Mouse (Mus musculus): ENCODE data around the gene Pitx2. TPM values are rescaled to one million over a fixed set of nuclear protein-coding genes. Genes with fewer than 3 reads are reported as not detected.

Pitx2 gene
- polyA plus RNA-seq (2015; fragmentation: Nextera tagmentation; extraction: Ambion mirVana) = 59.2 and 101 TPM in 2 replicates

DNA sequence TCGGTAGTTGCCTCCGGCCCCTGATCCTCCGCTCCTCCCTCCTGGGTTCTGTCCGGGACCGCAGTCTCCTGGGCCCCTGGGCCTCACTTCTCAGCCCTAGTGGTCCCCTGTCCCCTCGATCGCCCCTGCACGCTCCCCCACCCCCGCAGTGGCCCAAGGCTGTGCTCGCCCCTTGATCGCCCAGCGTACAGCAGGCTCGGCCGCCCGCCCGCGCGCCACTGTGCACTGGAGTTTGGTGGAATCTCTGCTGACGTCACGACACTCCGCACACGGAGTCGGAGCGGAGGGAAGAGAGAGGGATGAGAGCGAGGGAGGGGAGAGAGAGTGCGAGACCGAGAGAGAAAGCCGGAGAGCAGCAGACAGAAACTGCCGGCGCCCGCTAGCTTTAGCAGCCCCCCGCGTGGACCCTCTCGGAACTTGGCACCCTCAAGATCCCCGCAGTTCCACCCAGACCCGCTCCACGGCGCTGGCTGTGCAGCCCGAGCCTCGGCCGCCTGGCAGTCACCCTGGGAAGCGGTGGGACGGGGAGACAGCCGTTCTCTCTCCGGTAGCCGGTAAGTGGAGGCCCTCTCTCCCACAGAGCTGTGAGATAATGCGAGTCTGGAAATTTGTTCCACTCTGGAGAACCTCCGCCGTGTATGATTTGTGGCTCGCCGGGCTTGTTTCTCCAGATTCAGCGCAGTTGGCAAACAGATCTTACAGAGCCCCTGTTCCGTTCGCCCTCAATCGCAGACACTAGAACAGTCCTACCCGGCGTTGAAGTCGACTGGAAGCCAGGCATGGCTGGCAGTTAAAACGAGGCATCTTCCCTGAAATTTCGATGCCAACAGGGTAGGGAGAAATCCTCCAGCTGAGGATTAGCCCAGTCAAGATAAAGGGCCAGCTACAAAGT lies at the start of gene Pitx2:
Gene Pitx2, plus strand, starts transcription at position 270 of the 892 bp plus-strand sequence.
- Histone ChIP-seq H3K4me2 (replicated peaks) (peak within 1 kb of the TSS; percentile 60), H3K4me3 (replicated peaks) (peak within 1 kb of the TSS; percentile 42), H3K4me1 (replicated peaks) (peaks cover 31% of the 10 kb centered on the region), H3K9me3 (no peaks in the 10 kb centered on the region), H3K9ac (replicated peaks) (peak within 1 kb of the TSS; percentile 64), H3K27ac (peak within 1 kb of the TSS; percentile 78), H3K36me3 (no peaks in the 10 kb centered on the region), H3K27me3 (peaks cover 92% of the 10 kb centered on the region)
- ATAC-seq = peak; percentile 80
- WGBS = under 1% methylated on average over 56 of the region's 60 CpGs

DNA sequence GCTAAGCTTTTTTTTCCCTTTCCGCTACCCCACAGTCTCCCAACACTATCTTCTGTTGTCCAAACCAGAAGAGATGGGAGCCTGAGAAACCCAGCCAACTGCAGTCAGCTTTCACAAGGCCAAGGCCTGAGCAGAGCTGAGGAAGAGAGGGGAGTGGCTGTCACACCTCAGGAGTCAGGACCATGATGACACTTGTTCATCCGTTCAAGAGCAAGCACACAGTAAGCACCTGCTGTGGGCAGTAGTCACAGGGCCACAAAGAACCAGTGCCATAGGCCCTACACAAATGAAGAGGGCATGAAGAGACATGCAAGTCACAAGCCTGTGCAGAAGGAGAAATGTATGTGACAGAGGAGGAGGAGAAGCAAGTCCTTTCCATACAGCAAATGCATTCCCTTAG lies 49.7 kb upstream of the Pitx2 start:
- ATAC-seq = no peak
- H3K36me3 ChIP-seq = no peaks in the 10 kb centered on the region
- no peak overlapping the region for H3K4me3 ChIP-seq (replicated peaks)
- H3K4me2 ChIP-seq (replicated peaks) = no peak overlapping the region
- 84% methylated on average over 2 of the region's 2 CpGs for WGBS
- H3K27ac ChIP-seq = no peak overlapping the region
- no peaks in the 10 kb centered on the region for H3K4me1 ChIP-seq (replicated peaks)
- H3K9me3 ChIP-seq = no peaks in the 10 kb centered on the region
- H3K9ac ChIP-seq (replicated peaks) = no peak overlapping the region
- no peaks in the 10 kb centered on the region for H3K27me3 ChIP-seq

DNA sequence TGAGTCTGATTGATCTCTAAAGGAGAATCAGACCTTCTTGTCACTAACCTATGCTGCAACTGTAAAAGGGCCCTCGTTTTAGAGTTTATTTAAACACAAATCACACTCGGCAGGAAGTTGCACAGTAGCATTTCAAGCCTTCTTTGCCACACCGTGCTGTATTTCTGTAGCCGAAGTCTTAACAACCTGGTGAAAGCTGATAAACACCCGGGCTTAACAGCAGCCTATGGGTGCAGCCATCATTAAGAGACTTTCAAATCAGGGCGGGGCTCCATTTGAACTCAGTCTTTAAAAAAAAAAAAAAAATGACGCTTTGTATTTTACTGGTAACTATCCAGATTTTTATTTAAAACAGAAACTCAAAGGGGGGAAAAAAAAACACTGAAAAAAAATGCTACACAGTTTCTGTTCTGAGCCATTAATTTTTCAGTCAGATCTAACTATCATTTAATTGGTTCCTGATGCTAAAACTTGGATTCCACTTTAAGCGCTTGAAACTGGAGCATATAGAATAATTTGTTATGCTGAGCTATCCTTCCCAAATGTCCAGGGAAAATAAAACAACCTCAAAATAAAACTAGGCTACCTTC lies 48.5 kb upstream of the Pitx2 start:
- no peak overlapping the region for H3K4me3 ChIP-seq (replicated peaks)
- no peak for ATAC-seq
- H3K27ac ChIP-seq = no peak overlapping the region
- H3K27me3 ChIP-seq = no peaks in the 10 kb centered on the region
- no peaks in the 10 kb centered on the region for H3K36me3 ChIP-seq
- no peak overlapping the region for H3K9ac ChIP-seq (replicated peaks)
- no peak overlapping the region for H3K4me2 ChIP-seq (replicated peaks)
- no peaks in the 10 kb centered on the region for H3K9me3 ChIP-seq
- no peaks in the 10 kb centered on the region for H3K4me1 ChIP-seq (replicated peaks)
- 76% methylated on average over 8 of the region's 8 CpGs for WGBS

DNA sequence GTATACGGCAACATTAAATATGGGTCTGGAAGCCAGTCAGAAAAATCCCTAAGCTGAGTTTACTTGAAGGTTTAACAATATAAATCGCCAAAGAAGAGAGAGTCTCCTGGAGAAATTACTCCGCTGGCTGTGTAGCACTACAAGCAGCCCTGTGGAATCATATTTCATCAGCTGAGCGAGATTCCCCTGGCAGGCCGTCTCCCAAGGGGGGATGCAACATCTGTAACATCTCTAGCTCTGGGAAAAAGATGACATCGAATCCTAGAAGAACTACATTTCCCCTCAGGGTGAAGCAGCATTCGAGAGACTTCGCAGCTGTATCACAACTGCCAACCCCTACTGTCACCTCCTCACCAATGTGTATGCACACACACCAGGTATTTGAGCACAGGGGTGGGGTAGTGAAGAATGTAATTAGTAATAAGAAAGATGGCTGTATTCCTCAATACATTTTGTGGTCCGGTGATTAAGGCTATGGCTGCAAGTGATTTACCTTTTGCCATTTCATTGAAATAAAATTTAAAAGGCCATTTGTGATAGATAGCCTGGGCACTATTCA lies 40.8 kb upstream of the Pitx2 start:
- H3K9me3 ChIP-seq = no peaks in the 10 kb centered on the region
- H3K9ac ChIP-seq (replicated peaks) = no peak overlapping the region
- H3K27me3 ChIP-seq = no peaks in the 10 kb centered on the region
- H3K4me1 ChIP-seq (replicated peaks) = no peaks in the 10 kb centered on the region
- WGBS = 66% methylated on average over 9 of the region's 9 CpGs
- H3K27ac ChIP-seq = no peak overlapping the region
- H3K4me2 ChIP-seq (replicated peaks) = no peak overlapping the region
- no peak overlapping the region for H3K4me3 ChIP-seq (replicated peaks)
- no peaks in the 10 kb centered on the region for H3K36me3 ChIP-seq
- ATAC-seq = no peak

DNA sequence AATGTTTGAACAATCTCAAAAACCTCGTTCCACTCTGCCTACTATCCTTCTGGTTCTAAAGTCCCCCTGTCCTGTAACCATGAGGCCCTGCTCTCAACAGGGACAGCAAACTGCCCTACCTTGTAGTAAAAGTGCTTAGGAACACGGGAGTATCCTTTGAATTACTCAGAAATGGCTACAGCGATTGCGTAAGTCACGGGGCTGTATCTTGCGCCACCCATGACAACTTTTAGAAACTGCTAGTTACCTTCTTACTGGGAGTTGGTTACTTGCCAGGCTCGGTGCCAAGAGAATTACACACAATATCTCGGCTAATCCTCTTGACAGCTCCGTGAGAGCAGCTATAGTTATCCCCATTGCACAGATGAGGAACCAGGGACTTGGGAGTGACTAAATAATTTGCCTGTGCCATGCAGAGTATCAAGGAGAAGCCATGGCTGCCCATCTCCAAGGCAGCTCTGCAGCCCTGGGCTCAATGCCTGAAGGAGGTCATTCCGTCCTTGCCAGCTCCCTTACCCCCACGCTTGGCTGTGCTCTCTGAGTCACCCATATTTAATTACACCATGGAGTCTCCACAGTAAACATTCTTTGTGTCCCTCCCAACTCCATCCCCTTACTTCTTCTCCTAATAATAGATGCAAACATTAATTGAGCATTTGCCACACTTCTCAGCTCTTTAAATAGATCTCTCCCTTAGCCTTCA lies 38.2 kb upstream of the Pitx2 start:
- Histone ChIP-seq H3K27me3 (no peaks in the 10 kb centered on the region), H3K4me1 (replicated peaks) (no peaks in the 10 kb centered on the region), H3K4me2 (replicated peaks) (no peak overlapping the region), H3K36me3 (no peaks in the 10 kb centered on the region), H3K9me3 (no peaks in the 10 kb centered on the region), H3K27ac (no peak overlapping the region), H3K4me3 (replicated peaks) (no peak overlapping the region), H3K9ac (replicated peaks) (no peak overlapping the region)
- no peak for ATAC-seq
- 84% methylated on average over 11 of the region's 11 CpGs for WGBS

DNA sequence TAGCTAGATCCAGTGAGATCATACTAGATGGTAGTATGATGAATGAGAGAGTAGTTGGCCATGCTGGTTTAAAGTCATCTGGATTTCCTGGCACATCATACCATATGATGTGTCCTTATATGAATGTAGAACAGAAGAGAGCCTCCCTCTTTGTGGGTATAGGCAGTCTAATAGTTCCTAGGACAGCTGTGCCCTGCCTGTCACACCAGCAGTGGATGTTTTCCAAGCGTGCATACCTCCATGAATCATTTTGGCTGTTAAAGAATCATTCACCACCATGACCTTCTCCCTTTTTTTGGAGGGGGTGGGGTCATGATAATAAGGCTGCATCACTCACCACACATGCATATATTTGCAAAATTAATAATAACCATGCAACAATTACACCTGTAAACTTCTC lies 35.4 kb upstream of the Pitx2 start:
- Histone ChIP-seq H3K9me3 (no peaks in the 10 kb centered on the region), H3K36me3 (no peaks in the 10 kb centered on the region), H3K27ac (no peak overlapping the region), H3K27me3 (peaks cover 4% of the 10 kb centered on the region; the same call in 1 of the 2 replicates), H3K4me3 (replicated peaks) (no peak overlapping the region), H3K4me1 (replicated peaks) (no peaks in the 10 kb centered on the region), H3K9ac (replicated peaks) (no peak overlapping the region), H3K4me2 (replicated peaks) (no peak overlapping the region)
- 86% methylated on average over 1 of the region's 1 CpGs for WGBS
- no peak for ATAC-seq

DNA sequence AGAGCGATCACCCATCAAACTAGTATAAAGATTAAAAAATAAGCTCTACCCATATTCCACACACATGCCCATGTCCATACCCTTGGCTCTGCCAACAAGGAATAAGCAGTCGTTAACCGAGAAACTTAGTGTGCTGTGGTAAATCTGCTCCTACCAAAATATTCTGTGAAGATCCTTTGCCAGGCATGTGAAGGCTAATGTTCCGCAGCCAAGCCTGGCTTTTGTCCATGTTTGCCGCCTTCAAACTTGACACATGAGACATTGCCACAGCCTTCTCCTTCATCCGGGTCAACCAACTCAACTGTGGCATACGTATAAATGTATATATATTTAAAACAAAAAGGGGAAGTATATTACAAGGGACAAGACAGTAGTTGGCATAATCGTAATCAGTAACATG lies 34.0 kb upstream of the Pitx2 start:
- no peak for ATAC-seq
- 94% methylated on average over 8 of the region's 8 CpGs for WGBS
- no peak overlapping the region for H3K4me2 ChIP-seq (replicated peaks)

DNA sequence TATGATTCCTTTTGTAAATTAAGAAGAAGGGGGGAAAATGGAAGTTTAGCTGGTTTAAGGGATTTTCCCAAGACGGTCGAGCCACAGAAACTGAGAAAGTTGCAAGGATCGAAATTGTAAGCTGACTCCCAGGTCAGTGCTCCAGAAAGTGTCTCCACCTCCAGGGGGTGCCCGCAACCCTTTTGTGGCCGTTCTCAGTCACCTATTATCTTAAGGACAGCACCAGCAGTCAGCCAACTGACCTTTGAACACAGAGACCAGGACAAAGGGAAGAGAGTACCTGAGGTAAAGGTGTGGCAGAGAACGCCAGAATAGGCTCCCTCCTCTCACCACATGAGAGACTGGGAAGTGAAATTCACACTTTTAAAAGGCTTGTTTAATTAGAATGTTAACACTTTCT lies 33.0 kb upstream of the Pitx2 start:
- Histone ChIP-seq H3K9ac (replicated peaks) (no peak overlapping the region), H3K27me3 (peaks cover 4% of the 10 kb centered on the region; the same call in 1 of the 2 replicates), H3K9me3 (no peaks in the 10 kb centered on the region), H3K27ac (no peak overlapping the region), H3K4me3 (replicated peaks) (no peak overlapping the region), H3K4me1 (replicated peaks) (no peaks in the 10 kb centered on the region), H3K36me3 (no peaks in the 10 kb centered on the region), H3K4me2 (replicated peaks) (no peak overlapping the region)
- 11% methylated on average over 6 of the region's 6 CpGs for WGBS
- no peak for ATAC-seq

More for the DNA sequence above, 34.0 kb upstream of the Pitx2 start:
- Histone ChIP-seq H3K27ac (no peak overlapping the region), H3K4me3 (replicated peaks) (no peak overlapping the region), H3K9me3 (no peaks in the 10 kb centered on the region), H3K9ac (replicated peaks) (no peak overlapping the region), H3K4me1 (replicated peaks) (no peaks in the 10 kb centered on the region), H3K27me3 (peaks cover 4% of the 10 kb centered on the region; the same call in 1 of the 2 replicates), H3K36me3 (no peaks in the 10 kb centered on the region)

DNA sequence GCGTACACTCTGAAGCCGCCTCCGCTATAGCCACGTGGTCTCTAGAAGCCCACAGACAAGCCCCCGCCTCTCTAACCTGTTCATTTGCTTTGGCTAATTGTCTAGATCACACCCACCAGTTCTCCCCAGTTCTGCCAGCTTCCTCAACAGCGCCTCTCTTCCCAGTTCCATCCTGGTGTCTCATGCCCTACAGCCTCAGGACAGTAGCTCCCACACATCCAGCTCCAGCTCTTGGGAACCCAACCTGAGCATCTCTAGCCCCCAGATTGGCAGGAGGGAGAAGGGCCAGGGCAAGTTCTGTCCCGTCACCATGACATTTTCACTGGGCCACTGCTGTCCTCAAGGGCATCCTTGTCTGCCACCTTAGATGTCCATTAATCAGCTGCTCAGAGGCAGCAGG lies 29.3 kb upstream of the Pitx2 start:
- ATAC-seq = no peak
- H3K4me1 ChIP-seq (replicated peaks) = no peaks in the 10 kb centered on the region
- no peak overlapping the region for H3K4me2 ChIP-seq (replicated peaks)
- no peak overlapping the region for H3K4me3 ChIP-seq (replicated peaks)
- H3K27ac ChIP-seq = no peak overlapping the region
- H3K9me3 ChIP-seq = no peaks in the 10 kb centered on the region
- 79% methylated on average over 7 of the region's 7 CpGs for WGBS
- no peak overlapping the region for H3K9ac ChIP-seq (replicated peaks)
- peaks cover 4% of the 10 kb centered on the region; the same call in 1 of the 2 replicates for H3K27me3 ChIP-seq
- H3K36me3 ChIP-seq = no peaks in the 10 kb centered on the region

DNA sequence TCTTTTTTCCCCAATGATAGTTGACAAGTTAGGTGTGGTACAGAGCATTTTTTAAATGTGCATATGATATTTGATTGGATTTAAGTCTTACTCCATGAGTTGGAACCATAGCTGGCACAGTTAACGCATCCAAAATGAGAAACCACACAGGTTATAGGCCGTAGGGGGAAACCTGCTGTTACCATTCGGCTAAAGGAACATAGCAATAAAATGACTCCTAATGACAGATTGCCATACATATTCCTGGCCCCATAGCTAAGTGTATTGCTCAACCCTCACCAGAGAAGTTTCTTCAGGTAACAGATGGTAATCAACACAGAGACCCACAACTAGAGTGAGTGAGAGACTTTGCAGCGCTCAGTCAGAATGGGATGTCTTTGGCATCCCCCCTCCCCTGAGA lies 27.9 kb upstream of the Pitx2 start:
- Histone ChIP-seq H3K9me3 (no peaks in the 10 kb centered on the region), H3K36me3 (no peaks in the 10 kb centered on the region), H3K4me1 (replicated peaks) (no peaks in the 10 kb centered on the region), H3K9ac (replicated peaks) (no peak overlapping the region), H3K4me3 (replicated peaks) (no peak overlapping the region), H3K27me3 (peaks cover 4% of the 10 kb centered on the region; the same call in 1 of the 2 replicates), H3K4me2 (replicated peaks) (no peak overlapping the region), H3K27ac (no peak overlapping the region)
- no peak for ATAC-seq
- 93% methylated on average over 4 of the region's 4 CpGs for WGBS

DNA sequence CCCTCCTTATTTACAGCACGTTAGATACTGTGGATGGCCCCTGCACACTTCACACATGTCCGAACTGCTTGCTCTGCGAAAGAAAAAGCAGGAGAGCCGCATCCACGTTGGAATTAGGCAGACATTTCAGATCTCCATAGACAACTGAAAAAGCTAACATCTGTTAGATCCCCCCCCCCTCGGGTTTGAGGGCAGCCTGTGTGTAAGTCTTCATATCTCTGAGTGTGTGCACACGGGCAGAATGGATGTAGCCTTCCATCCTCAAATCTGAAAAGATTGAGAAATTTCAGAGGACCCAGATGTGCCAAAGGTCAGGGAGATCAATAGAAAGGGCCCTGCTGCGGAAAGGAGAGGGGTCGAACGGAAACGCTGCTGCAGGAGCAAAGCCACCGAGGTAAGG lies 5.2 kb upstream of the Pitx2 start:
- no peak overlapping the region for H3K27ac ChIP-seq
- H3K9ac ChIP-seq (replicated peaks) = no peak overlapping the region
- no peak overlapping the region for H3K4me3 ChIP-seq (replicated peaks)
- H3K27me3 ChIP-seq = peaks cover 77% of the 10 kb centered on the region
- H3K36me3 ChIP-seq = no peaks in the 10 kb centered on the region
- ATAC-seq = no peak
- 4% methylated on average over 12 of the region's 12 CpGs for WGBS
- H3K4me2 ChIP-seq (replicated peaks) = no peak overlapping the region
- no peaks in the 10 kb centered on the region for H3K9me3 ChIP-seq
- peaks cover 8% of the 10 kb centered on the region for H3K4me1 ChIP-seq (replicated peaks)

DNA sequence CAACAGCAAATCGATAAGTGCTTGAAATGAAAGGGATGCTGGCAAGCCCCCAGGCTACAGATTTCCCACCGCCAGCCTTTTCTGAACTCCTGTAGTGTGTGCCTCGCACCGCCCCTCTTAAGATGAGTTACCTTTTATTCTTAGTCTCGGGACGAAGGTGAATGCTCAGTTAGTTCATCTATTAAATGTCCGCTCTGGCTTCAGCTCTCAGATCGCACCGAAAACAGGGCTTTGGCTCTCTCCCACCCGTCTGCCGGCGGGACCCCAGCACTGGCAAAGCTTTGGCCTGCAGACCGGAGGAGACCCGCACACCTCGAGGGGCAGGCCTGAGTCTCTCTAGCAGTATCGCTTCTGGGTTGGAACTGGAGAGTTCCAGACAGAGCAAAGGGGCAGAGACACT lies 4.6 kb upstream of the Pitx2 start:
- WGBS = under 1% methylated on average over 16 of the region's 16 CpGs
- Histone ChIP-seq H3K27ac (peak overlapping the region; percentile 35), H3K9ac (replicated peaks) (no peak overlapping the region), H3K9me3 (no peaks in the 10 kb centered on the region), H3K36me3 (no peaks in the 10 kb centered on the region), H3K4me1 (replicated peaks) (peaks cover 14% of the 10 kb centered on the region), H3K4me3 (replicated peaks) (no peak overlapping the region), H3K27me3 (peaks cover 83% of the 10 kb centered on the region), H3K4me2 (replicated peaks) (peak overlapping the region; percentile 31)
- no peak for ATAC-seq

All from midbrain, embryonic 13.5 days (tissue).